Mouse (Mus musculus): ENCODE results near the gene Hpse. TPM values are rescaled to one million over a fixed set of nuclear protein-coding genes. Genes with fewer than 3 reads are reported as not detected.
A peak's percentile ranks its signal among the peaks of the same experiment; 100 is the strongest.

The Hpse gene
- polyA plus RNA-seq, 1 experiment from 2014 or later = 0.24 TPM

GRCm38 (mm10) chr5:100679911-100680541 lies 39.5 kb downstream of the Hpse start:
- 69% methylated on average over 18 of the region's 18 CpGs for WGBS
- Histone ChIP-seq H3K27ac (no peak overlapping the region), H3K36me3 (no peaks in the 10 kb centered on the region), H3K4me1 (replicated peaks) (0 out of 2 replicates have a peak, but pooled peaks cover 2% of the 10 kb centered on the region), H3K9me3 (no peaks in the 10 kb centered on the region), H3K4me2 (replicated peaks) (no peak overlapping the region), H3K9ac (replicated peaks) (no peak overlapping the region), H3K27me3 (no peaks in the 10 kb centered on the region), H3K4me3 (replicated peaks) (no peak overlapping the region)
- no peak for ATAC-seq

- peak within 1 kb of the TSS; percentile 93 for H3K9ac ChIP-seq (replicated peaks)
- ATAC-seq = peak; percentile 28
- H3K9me3 ChIP-seq = no peaks in the 10 kb centered on the region
- H3K4me3 ChIP-seq (replicated peaks) = peak within 1 kb of the TSS; percentile 80
- WGBS = 11% methylated on average over 17 of the region's 17 CpGs
- H3K4me1 ChIP-seq (replicated peaks) = peaks cover 23% of the 10 kb centered on the region
- peak within 1 kb of the TSS; percentile 72 for H3K4me2 ChIP-seq (replicated peaks)
- H3K27me3 ChIP-seq = no peaks in the 10 kb centered on the region
- 0 out of 2 replicates have a peak, but pooled peaks cover 3% of the 10 kb centered on the region for H3K36me3 ChIP-seq
- peak within 1 kb of the TSS; percentile 64 for H3K27ac ChIP-seq
Measured at GRCm38 (mm10) chr5:100674711-100675376, 44.7 kb downstream of the Hpse start, which contains the start of gene Coq2. Gene Coq2 (minus strand): TSS chr5:100675140.

GRCm38 (mm10) chr5:100673745-100674486 lies 45.6 kb downstream of the Hpse start:
- no peaks in the 10 kb centered on the region for H3K27me3 ChIP-seq
- H3K27ac ChIP-seq = peak overlapping the region; percentile 64
- peak; percentile 97 for ATAC-seq
- H3K4me3 ChIP-seq (replicated peaks) = peak overlapping the region; percentile 80
- peak overlapping the region; percentile 93 for H3K9ac ChIP-seq (replicated peaks)
- H3K36me3 ChIP-seq = 0 out of 2 replicates have a peak, but pooled peaks cover 3% of the 10 kb centered on the region
- peaks cover 23% of the 10 kb centered on the region for H3K4me1 ChIP-seq (replicated peaks)
- WGBS = under 1% methylated on average over 71 of the region's 71 CpGs
- peak overlapping the region; percentile 72 for H3K4me2 ChIP-seq (replicated peaks)
- H3K9me3 ChIP-seq = no peaks in the 10 kb centered on the region

GRCm38 (mm10) chr5:100672403-100672802 lies 47.1 kb downstream of the Hpse start:
- Histone ChIP-seq H3K27me3 (no peaks in the 10 kb centered on the region), H3K9ac (replicated peaks) (no peak overlapping the region), H3K36me3 (peaks cover 11% of the 10 kb centered on the region; the same call in 1 of the 2 replicates), H3K4me3 (replicated peaks) (no peak overlapping the region), H3K9me3 (no peaks in the 10 kb centered on the region), H3K27ac (no peak overlapping the region), H3K4me1 (replicated peaks) (peaks cover 23% of the 10 kb centered on the region), H3K4me2 (replicated peaks) (no peak overlapping the region)
- WGBS = 88% methylated on average over 4 of the region's 4 CpGs
- no peak for ATAC-seq

GRCm38 (mm10) chr5:100671897-100672296 lies 47.6 kb downstream of the Hpse start:
- ATAC-seq = no peak
- Histone ChIP-seq H3K9me3 (no peaks in the 10 kb centered on the region), H3K27me3 (no peaks in the 10 kb centered on the region), H3K4me3 (replicated peaks) (no peak overlapping the region), H3K27ac (no peak overlapping the region), H3K9ac (replicated peaks) (no peak overlapping the region), H3K4me2 (replicated peaks) (no peak overlapping the region), H3K36me3 (peaks cover 14% of the 10 kb centered on the region; the same call in 1 of the 2 replicates), H3K4me1 (replicated peaks) (peaks cover 23% of the 10 kb centered on the region)
- 92% methylated on average over 3 of the region's 3 CpGs for WGBS

- 30% methylated on average over 5 of the region's 5 CpGs for WGBS
- no peak overlapping the region for H3K27ac ChIP-seq
- H3K36me3 ChIP-seq = peaks cover 16% of the 10 kb centered on the region
- ATAC-seq = no peak
- peaks cover 23% of the 10 kb centered on the region for H3K4me1 ChIP-seq (replicated peaks)
- H3K4me3 ChIP-seq (replicated peaks) = no peak overlapping the region
- H3K9me3 ChIP-seq = no peaks in the 10 kb centered on the region
- H3K9ac ChIP-seq (replicated peaks) = no peak overlapping the region
- no peak overlapping the region for H3K4me2 ChIP-seq (replicated peaks)
- no peaks in the 10 kb centered on the region for H3K27me3 ChIP-seq
Measured at GRCm38 (mm10) chr5:100671398-100671797, 48.1 kb downstream of the Hpse start.

GRCm38 (mm10) chr5:100666965-100667364 lies 52.6 kb downstream of the Hpse start:
- H3K36me3 ChIP-seq = peaks cover 38% of the 10 kb centered on the region
- 91% methylated on average over 1 of the region's 1 CpGs for WGBS
- no peaks in the 10 kb centered on the region for H3K27me3 ChIP-seq
- H3K4me1 ChIP-seq (replicated peaks) = no peaks in the 10 kb centered on the region
- no peak overlapping the region for H3K9ac ChIP-seq (replicated peaks)
- H3K9me3 ChIP-seq = no peaks in the 10 kb centered on the region
- H3K4me3 ChIP-seq (replicated peaks) = no peak overlapping the region
- no peak overlapping the region for H3K27ac ChIP-seq
- no peak for ATAC-seq
- no peak overlapping the region for H3K4me2 ChIP-seq (replicated peaks)

GRCm38 (mm10) chr5:100663854-100664253 lies 55.7 kb downstream of the Hpse start:
- H3K36me3 ChIP-seq = peaks cover 61% of the 10 kb centered on the region
- H3K4me2 ChIP-seq (replicated peaks) = no peak overlapping the region

GRCm38 (mm10) chr5:100663011-100663410 lies 56.5 kb downstream of the Hpse start:
- WGBS = 95% methylated on average over 6 of the region's 6 CpGs
- H3K4me2 ChIP-seq (replicated peaks) = no peak overlapping the region
- H3K27ac ChIP-seq = no peak overlapping the region
- ATAC-seq = no peak
- no peak overlapping the region for H3K4me3 ChIP-seq (replicated peaks)
- no peak overlapping the region for H3K9ac ChIP-seq (replicated peaks)
- H3K27me3 ChIP-seq = no peaks in the 10 kb centered on the region
- peaks cover 67% of the 10 kb centered on the region for H3K36me3 ChIP-seq
- no peaks in the 10 kb centered on the region for H3K4me1 ChIP-seq (replicated peaks)
- H3K9me3 ChIP-seq = no peaks in the 10 kb centered on the region

More at GRCm38 (mm10) chr5:100663854-100664253, 55.7 kb downstream of the Hpse start:
- H3K27me3 ChIP-seq = no peaks in the 10 kb centered on the region
- H3K9ac ChIP-seq (replicated peaks) = no peak overlapping the region
- no peak overlapping the region for H3K27ac ChIP-seq
- H3K9me3 ChIP-seq = no peaks in the 10 kb centered on the region
- 64% methylated on average over 5 of the region's 5 CpGs for WGBS
- no peak for ATAC-seq
- no peak overlapping the region for H3K4me3 ChIP-seq (replicated peaks)
- no peaks in the 10 kb centered on the region for H3K4me1 ChIP-seq (replicated peaks)

GRCm38 (mm10) chr5:100658460-100658859 lies 61.1 kb downstream of the Hpse start:
- no peaks in the 10 kb centered on the region for H3K4me1 ChIP-seq (replicated peaks)
- H3K4me2 ChIP-seq (replicated peaks) = no peak overlapping the region
- H3K27me3 ChIP-seq = no peaks in the 10 kb centered on the region
- H3K4me3 ChIP-seq (replicated peaks) = no peak overlapping the region
- WGBS = 94% methylated on average over 6 of the region's 6 CpGs
- no peak overlapping the region for H3K27ac ChIP-seq
- H3K9me3 ChIP-seq = no peaks in the 10 kb centered on the region
- no peak for ATAC-seq
- no peak overlapping the region for H3K9ac ChIP-seq (replicated peaks)
- H3K36me3 ChIP-seq = peaks cover 85% of the 10 kb centered on the region

- H3K27ac ChIP-seq = no peak overlapping the region
- no peak overlapping the region for H3K4me2 ChIP-seq (replicated peaks)
- no peaks in the 10 kb centered on the region for H3K9me3 ChIP-seq
- 81% methylated on average over 6 of the region's 6 CpGs for WGBS
- no peak for ATAC-seq
- H3K4me3 ChIP-seq (replicated peaks) = no peak overlapping the region
- peaks cover 69% of the 10 kb centered on the region for H3K36me3 ChIP-seq
- H3K4me1 ChIP-seq (replicated peaks) = no peaks in the 10 kb centered on the region
- no peaks in the 10 kb centered on the region for H3K27me3 ChIP-seq
- no peak overlapping the region for H3K9ac ChIP-seq (replicated peaks)
Measured at GRCm38 (mm10) chr5:100656352-100656751, 63.2 kb downstream of the Hpse start.

GRCm38 (mm10) chr5:100652327-100652726 lies 67.2 kb downstream of the Hpse start:
- H3K4me3 ChIP-seq (replicated peaks) = no peak overlapping the region
- H3K9ac ChIP-seq (replicated peaks) = no peak overlapping the region
- no peak for ATAC-seq
- no peak overlapping the region for H3K4me2 ChIP-seq (replicated peaks)
- no peak overlapping the region for H3K27ac ChIP-seq
- peaks cover 32% of the 10 kb centered on the region for H3K36me3 ChIP-seq
- H3K9me3 ChIP-seq = no peaks in the 10 kb centered on the region
- no peaks in the 10 kb centered on the region for H3K27me3 ChIP-seq
- 90% methylated on average over 9 of the region's 9 CpGs for WGBS
- no peaks in the 10 kb centered on the region for H3K4me1 ChIP-seq (replicated peaks)
